ENCODE assay signal across 9 mouse cellular contexts in genomic region chr15:103178137-103178536, GRCm38 (mm10). TPM values are rescaled to one million over a fixed set of nuclear protein-coding genes. Genes with fewer than 3 reads are reported as not detected.
DNase-seq lines count a peak whose midpoint lies in the region; ATAC-seq and TF ChIP-seq lines count a peak whose summit lies in the region.
"Had no signal": no experiment of that assay in that cellular context is flagged by ENCODE, and none has a peak within 500 bp of the region (broad histone marks: within the 10 kb centered on the region; RNA-seq: fewer than 3 reads in every experiment).

No protein-coding gene starts in this region.

- H3K9me3 ChIP-seq in heart, embryonic 12.5 days (replicated peaks): no peaks in the 10 kb centered on the region
- no peaks in the 10 kb centered on the region for H3K9me3 ChIP-seq in ES-Bruce4 (replicated peaks; ENCODE audit: control insufficient read depth, insufficient read depth, low read length, poor library complexity, severe bottlenecking)
- H3K9me3 ChIP-seq in liver, postnatal 0 days (ENCODE audit: low read length): no peaks in the 10 kb centered on the region
- H3K9me3 ChIP-seq: limb, embryonic 15.5 days had no signal

- H3K27ac ChIP-seq in heart, embryonic 12.5 days (ENCODE audit: poor library complexity, severe bottlenecking): no peak overlapping the region
- H3K27ac ChIP-seq in ES-Bruce4 (ENCODE audit: insufficient read depth, low read length): no peak overlapping the region
- no peak overlapping the region for H3K27ac ChIP-seq in liver, postnatal 0 days (ENCODE audit: low read depth)
- H3K27ac ChIP-seq: limb, embryonic 15.5 days had no signal

- H3K9ac ChIP-seq in heart, embryonic 12.5 days: no peak overlapping the region
- no peak overlapping the region for H3K9ac ChIP-seq in ES-Bruce4 (ENCODE audit: low read depth, poor library complexity, severe bottlenecking)
- H3K9ac ChIP-seq in liver, postnatal 0 days (replicated peaks): no peak overlapping the region

- 10% methylated on average over 12 of the region's 12 CpGs for WGBS in heart, embryonic 12.5 days
- 5% methylated on average over 12 of the region's 12 CpGs for WGBS in liver, postnatal 0 days (ENCODE audit: insufficient replicate concordance)

- peak; percentile 86 for TF ChIP-seq CTCF in ES-Bruce4 (IDR thresholded peaks at IDR 0.05; ENCODE audit: low read depth, low read length)
- TF ChIP-seq CTCF in liver, postnatal 0 days (IDR thresholded peaks at IDR 0.05; ENCODE audit: low read depth): peak; percentile 82

- H3K4me1 ChIP-seq in heart, embryonic 12.5 days (replicated peaks): peaks cover 22% of the 10 kb centered on the region
- no peaks in the 10 kb centered on the region for H3K4me1 ChIP-seq in ES-Bruce4 (ENCODE audit: control insufficient read depth, insufficient read depth, low read length)
- peaks cover 20% of the 10 kb centered on the region for H3K4me1 ChIP-seq in liver, postnatal 0 days (ENCODE audit: insufficient read depth)

- no peak overlapping the region for H3K4me3 ChIP-seq in heart, embryonic 12.5 days
- H3K4me3 ChIP-seq in ES-Bruce4 (ENCODE audit: low read depth, low read length): no peak overlapping the region
- H3K4me3 ChIP-seq in liver, postnatal 0 days (ENCODE audit: low read depth, low read length): no peak overlapping the region
- H3K4me3 ChIP-seq: limb, embryonic 15.5 days had no signal

- no peak for TF ChIP-seq POLR2A in ES-Bruce4 (IDR thresholded peaks at IDR 0.05; ENCODE audit: insufficient read depth, low read length)

- no peaks in the 10 kb centered on the region for H3K36me3 ChIP-seq in heart, embryonic 12.5 days
- no peaks in the 10 kb centered on the region for H3K36me3 ChIP-seq in ES-Bruce4 (ENCODE audit: control insufficient read depth, insufficient read depth, low read length, poor library complexity, severe bottlenecking)
- no peaks in the 10 kb centered on the region for H3K36me3 ChIP-seq in liver, postnatal 0 days (replicated peaks; ENCODE audit: insufficient read depth, low read length)
- H3K36me3 ChIP-seq: limb, embryonic 15.5 days had no signal

- no peak overlapping the region for H3K4me2 ChIP-seq in heart, embryonic 12.5 days
- H3K4me2 ChIP-seq in liver, postnatal 0 days (ENCODE audit: low read depth, low read length): peak overlapping the region; percentile 23; the same call in 1 of the 2 replicates
- H3K4me2 ChIP-seq: limb, embryonic 15.5 days had no signal

- TF ChIP-seq EP300 in ES-Bruce4 (IDR thresholded peaks at IDR 0.05; ENCODE audit: insufficient read depth, low read depth, low read length): no peak
- TF ChIP-seq EP300 in liver, postnatal 0 days (IDR thresholded peaks at IDR 0.05; ENCODE audit: low read depth): no peak

- ATAC-seq in heart, embryonic 12.5 days (ENCODE audit: insufficient number of reproducible peaks, low FRiP score): no peak
- no peak for ATAC-seq in liver, postnatal 0 days
- ATAC-seq in erythroid progenitor cell, adult 5-6 weeks (replicated peaks; ENCODE audit: low FRiP score, poor library complexity, severe bottlenecking): no peak

- peaks cover 92% of the 10 kb centered on the region for H3K27me3 ChIP-seq in heart, embryonic 12.5 days (replicated peaks)
- H3K27me3 ChIP-seq in ES-Bruce4 (ENCODE audit: control insufficient read depth, insufficient read depth, low read length, poor library complexity, severe bottlenecking): no peaks in the 10 kb centered on the region
- H3K27me3 ChIP-seq in liver, postnatal 0 days (ENCODE audit: insufficient read depth, low read length): peaks cover 80% of the 10 kb centered on the region

- DNase-seq in heart, postnatal 4 days: peak; percentile 66
- peak; percentile 66 for DNase-seq in embryo, embryonic 9.5 days (ENCODE audit: extremely low spot score)
- DNase-seq in liver, postnatal 0 days: peak; percentile 48
- DNase-seq in thymus, postnatal 25 days: peak; percentile 58
- DNase-seq in ovary, postnatal 14 days (ENCODE audit: low spot score): no peak

RNA-seq across cellular contexts. Expression of gene Smug1, which starts 11.2 kb away (rescaled TPM):
- 10 to 100 TPM; 12.7 to 14.1 TPM for total RNA-seq in heart, postnatal 4 days (2021)
- polyA plus RNA-seq in heart, embryonic 12.5 days (2016; fragmentation: Nextera tagmentation; extraction: Ambion mirVana): 17.1 and 17.4 TPM in 2 replicates
- 13.5 and 15.3 TPM in 2 replicates for polyA plus RNA-seq in ES-Bruce4 (2011; ENCODE audit: insufficient read depth, insufficient read length, low read depth, missing spikeins)
- polyA plus RNA-seq in liver, postnatal 0 days (2015; fragmentation: Nextera tagmentation; extraction: Ambion mirVana): 3.6 and 3.8 TPM in 2 replicates
- 3.6 TPM in 1 of 2 replicates, not detected in the other for total RNA-seq in erythroid progenitor cell, adult 5-6 weeks (2015; ENCODE audit: low replicate concordance)
- 0.26 and 0.91 TPM in 2 replicates for total RNA-seq in erythroid progenitor cell, adult 5-6 weeks (2017; ENCODE audit: low replicate concordance)
